In the genomic region with DNA sequence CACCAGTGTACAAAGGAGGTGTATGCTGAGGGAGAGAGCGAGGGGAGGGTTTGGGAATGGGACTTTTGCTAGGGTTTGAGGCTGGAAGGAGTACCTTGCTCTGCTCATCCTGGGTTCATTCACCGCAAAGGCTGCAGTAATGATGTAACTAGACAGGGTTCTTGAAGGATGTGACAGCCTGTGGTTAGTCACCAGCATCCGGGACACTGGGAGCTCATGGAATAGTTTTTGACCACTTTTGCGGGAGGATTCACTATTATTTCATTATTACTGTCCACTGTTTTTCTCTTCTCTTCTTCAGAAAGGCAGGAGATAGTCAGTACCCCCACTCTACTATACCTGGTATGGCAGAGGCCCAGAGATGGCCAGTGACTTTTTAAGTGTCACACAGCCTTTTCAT, we compare ENCODE assay signal across 10 mouse cellular contexts. TPM values are rescaled to one million over a fixed set of nuclear protein-coding genes. Genes with fewer than 3 reads are reported as not detected.
DNase-seq lines count a peak whose midpoint lies in the region; ATAC-seq and TF ChIP-seq lines count a peak whose summit lies in the region.
"Had no signal": no experiment of that assay in that cellular context is flagged by ENCODE, and none has a peak within 500 bp of the region (broad histone marks: within the 10 kb centered on the region; RNA-seq: fewer than 3 reads in every experiment).

No protein-coding gene starts in this region.

- H3K4me1 ChIP-seq in spleen, adult 2 months (ENCODE audit: control insufficient read depth, insufficient read depth, insufficient read length): peaks cover 55% of the 10 kb centered on the region; the same call in 1 of the 2 replicates
- peaks cover 15% of the 10 kb centered on the region; the same call in 1 of the 2 replicates for H3K4me1 ChIP-seq in intestine, embryonic 16.5 days (ENCODE audit: control insufficient read depth, insufficient read depth, low read length)
- H3K4me1 ChIP-seq in stomach, embryonic 15.5 days: peaks cover 28% of the 10 kb centered on the region; the same call in 1 of the 2 replicates
- peaks cover 39% of the 10 kb centered on the region for H3K4me1 ChIP-seq in hindbrain, embryonic 13.5 days (replicated peaks)

- no peak for TF ChIP-seq POLR2A in spleen, adult 2 months (IDR thresholded peaks at IDR 0.05; ENCODE audit: low read depth, low read length)

- no peak for ATAC-seq in intestine, embryonic 16.5 days
- no peak for ATAC-seq in stomach, embryonic 15.5 days (ENCODE audit: insufficient read depth, low FRiP score, low read depth)
- ATAC-seq in hindbrain, embryonic 13.5 days (ENCODE audit: low FRiP score): no peak

- no peaks in the 10 kb centered on the region for H3K9me3 ChIP-seq in intestine, embryonic 16.5 days (ENCODE audit: control insufficient read depth, low read length)
- no peaks in the 10 kb centered on the region for H3K9me3 ChIP-seq in stomach, embryonic 15.5 days
- H3K9me3 ChIP-seq in hindbrain, embryonic 13.5 days: no peaks in the 10 kb centered on the region

- no peak overlapping the region for H3K4me2 ChIP-seq in intestine, embryonic 16.5 days (ENCODE audit: low read depth, low read length)
- no peak overlapping the region for H3K4me2 ChIP-seq in stomach, embryonic 15.5 days
- H3K4me2 ChIP-seq in hindbrain, embryonic 13.5 days: no peak overlapping the region

- peaks cover 17% of the 10 kb centered on the region for H3K36me3 ChIP-seq in spleen, adult 2 months (ENCODE audit: control insufficient read depth, insufficient read depth, low read length)
- no peaks in the 10 kb centered on the region for H3K36me3 ChIP-seq in intestine, embryonic 16.5 days (ENCODE audit: control insufficient read depth, insufficient read depth, low read length)
- H3K36me3 ChIP-seq in stomach, embryonic 15.5 days: no peaks in the 10 kb centered on the region
- H3K36me3 ChIP-seq in hindbrain, embryonic 13.5 days: no peaks in the 10 kb centered on the region

- no peak for TF ChIP-seq CTCF in gastrocnemius, adult 2 months (IDR thresholded peaks at IDR 0.05)
- no peak for TF ChIP-seq CTCF in spleen, adult 2 months (IDR thresholded peaks at IDR 0.05; ENCODE audit: extremely low read depth, insufficient read depth, insufficient read length, insufficient replicate concordance)

- no peak for DNase-seq in gastrocnemius, adult 2 months
- DNase-seq in gastrocnemius, adult 18-20 months (ENCODE audit: low spot score): no peak
- DNase-seq in spleen, adult 2 months (ENCODE audit: low read depth in 1 of 2, low spot score in 2 of 2): no peak
- DNase-seq in spleen, postnatal 14 days (ENCODE audit: low spot score in 2 of 2): no peak
- DNase-seq in frontal cortex, postnatal 25 days (ENCODE audit: low spot score in 2 of 2): no peak
- DNase-seq: cerebellum, adult 8-10 months had no signal

- peak overlapping the region; percentile 16; the same call in 1 of the 2 replicates for H3K27ac ChIP-seq in gastrocnemius, adult 2 months
- peak overlapping the region; percentile 98 for H3K27ac ChIP-seq in spleen, adult 2 months (ENCODE audit: insufficient read depth, low read length)
- H3K27ac ChIP-seq in intestine, embryonic 16.5 days (ENCODE audit: low read length): peak overlapping the region; percentile 23; the same call in 1 of the 2 replicates
- 0 out of 2 replicates have a peak overlapping the region, but pooled peaks have one; percentile 8 for H3K27ac ChIP-seq in stomach, embryonic 15.5 days
- no peak overlapping the region for H3K27ac ChIP-seq in hindbrain, embryonic 13.5 days

- H3K27me3 ChIP-seq in spleen, adult 2 months (ENCODE audit: control insufficient read depth, insufficient read depth, low read length): no peaks in the 10 kb centered on the region
- no peaks in the 10 kb centered on the region for H3K27me3 ChIP-seq in intestine, embryonic 16.5 days (replicated peaks; ENCODE audit: control insufficient read depth, insufficient read depth, low read length)
- no peaks in the 10 kb centered on the region for H3K27me3 ChIP-seq in stomach, embryonic 15.5 days (replicated peaks)
- H3K27me3 ChIP-seq in hindbrain, embryonic 13.5 days: no peaks in the 10 kb centered on the region

- WGBS in spleen, adult 2 months: 30% methylated on average over 4 of the region's 4 CpGs
- 86% methylated on average over 4 of the region's 4 CpGs for WGBS in intestine, embryonic 16.5 days
- 89% methylated on average over 4 of the region's 4 CpGs for WGBS in stomach, embryonic 15.5 days
- WGBS in hindbrain, embryonic 13.5 days: 90% methylated on average over 4 of the region's 4 CpGs

- no peak overlapping the region for H3K9ac ChIP-seq in intestine, embryonic 16.5 days (ENCODE audit: low read depth, low read length)
- no peak overlapping the region for H3K9ac ChIP-seq in stomach, embryonic 15.5 days
- no peak overlapping the region for H3K9ac ChIP-seq in hindbrain, embryonic 13.5 days

- H3K4me3 ChIP-seq in gastrocnemius, adult 2 months: no peak overlapping the region
- H3K4me3 ChIP-seq in spleen, adult 2 months (ENCODE audit: extremely low read depth, insufficient read depth, insufficient read length): peak overlapping the region; percentile 35; the same call in 1 of the 2 replicates
- no peak overlapping the region for H3K4me3 ChIP-seq in intestine, embryonic 16.5 days (ENCODE audit: low read length)
- H3K4me3 ChIP-seq in stomach, embryonic 15.5 days (replicated peaks): no peak overlapping the region
- H3K4me3 ChIP-seq in hindbrain, embryonic 13.5 days: no peak overlapping the region

- intact Hi-C loops in gastrocnemius, adult 2 months (cut with DNase I): no loop called here

RNA-seq across cellular contexts. Expression of gene Stk10, which starts 9.1 kb away (rescaled TPM):
- total RNA-seq in gastrocnemius, adult 2 months (2021): 1 to 10 TPM; 1.9 to 3.8 TPM
- 1 to 10 TPM; 2.2 to 4.4 TPM for total RNA-seq in gastrocnemius, adult 18-20 months (2021)
- 82.8 and 87.0 TPM in 2 replicates for polyA plus RNA-seq in spleen, adult 2 months (2012; rRNA removed)
- polyA plus RNA-seq in intestine, embryonic 16.5 days (2015; fragmentation: Nextera tagmentation; extraction: Ambion mirVana): 5.2 and 5.7 TPM in 2 replicates
- polyA plus RNA-seq in stomach, embryonic 15.5 days (2015; fragmentation: Nextera tagmentation; extraction: Ambion mirVana): 3.8 TPM in 2 replicates
- polyA plus RNA-seq in hindbrain, embryonic 13.5 days (2015; fragmentation: Nextera tagmentation; extraction: Ambion mirVana): 2.1 TPM in 2 replicates

RNA-seq across cellular contexts. Expression of gene Efcab9, which starts 10.3 kb away (rescaled TPM):
- 1 to 10 TPM; 1.0 to 2.0 TPM for total RNA-seq in gastrocnemius, adult 2 months (2021)
- total RNA-seq in gastrocnemius, adult 18-20 months (2021): 1 to 10 TPM; 1.8 to 2.6 TPM
- 0.16 and 0.54 TPM in 2 replicates for polyA plus RNA-seq in spleen, adult 2 months (2012; rRNA removed)
- polyA plus RNA-seq in intestine, embryonic 16.5 days (2015; fragmentation: Nextera tagmentation; extraction: Ambion mirVana): 0.65 and 0.77 TPM in 2 replicates
- 0.53 and 1.1 TPM in 2 replicates for polyA plus RNA-seq in stomach, embryonic 15.5 days (2015; fragmentation: Nextera tagmentation; extraction: Ambion mirVana)
- not detected in 2 replicates for polyA plus RNA-seq in hindbrain, embryonic 13.5 days (2015; fragmentation: Nextera tagmentation; extraction: Ambion mirVana)
- total RNA-seq: midbrain, postnatal 0 days had no signal
- polyA plus RNA-seq: midbrain, postnatal 0 days had no signal

Comparison
In these comparisons a context has a peak if more than half of its experiments do, and no peak if none do; other contexts are left out.
1. RNA of gene Stk10, which starts 9.1 kb away (polyA plus RNA-seq): 82.8 to 87.0 TPM in spleen, adult 2 months; 5.2 to 5.7 TPM in intestine, embryonic 16.5 days, 3.8 TPM in stomach, embryonic 15.5 days and 2.1 TPM in hindbrain, embryonic 13.5 days; every median in the first group is over 10 times any median in the second.